Mouse (Mus musculus) lung, adult 18-20 months (tissue): Measurements from ENCODE around the gene Map1s.
"Not testable (repeated sequence)": the region's sequence is repeated elsewhere in the genome, so short reads cannot be mapped to it uniquely, and the experiment has no call there.

Source experiments
- DNase-seq, 2 experiments: peaks; one replicate each; pipeline ENCODE4 v3.0.0; 2022; ENCODE audit warnings: mixed read lengths in 2 of 2

Map1s gene

DNA sequence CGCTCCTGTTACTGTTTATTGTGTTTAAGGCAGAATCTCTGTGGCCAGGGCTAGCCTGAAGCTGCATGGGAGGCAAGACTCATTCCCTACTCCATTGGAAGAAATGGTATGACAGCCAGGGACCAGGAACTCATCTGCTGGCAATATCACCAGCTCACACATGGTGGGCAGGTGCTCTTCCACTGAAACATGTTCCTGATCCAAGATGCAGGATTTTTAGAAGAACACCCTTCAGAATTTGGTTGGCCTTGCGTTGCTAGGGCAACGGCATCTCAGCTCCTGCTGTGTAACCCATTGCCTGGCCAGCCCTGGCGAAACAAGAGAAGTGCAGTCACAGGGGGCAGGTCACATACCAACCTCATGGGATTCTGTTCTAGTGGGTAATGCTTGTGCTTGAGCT lies 26.2 kb upstream of the Map1s start:
- no peak for DNase-seq

DNA sequence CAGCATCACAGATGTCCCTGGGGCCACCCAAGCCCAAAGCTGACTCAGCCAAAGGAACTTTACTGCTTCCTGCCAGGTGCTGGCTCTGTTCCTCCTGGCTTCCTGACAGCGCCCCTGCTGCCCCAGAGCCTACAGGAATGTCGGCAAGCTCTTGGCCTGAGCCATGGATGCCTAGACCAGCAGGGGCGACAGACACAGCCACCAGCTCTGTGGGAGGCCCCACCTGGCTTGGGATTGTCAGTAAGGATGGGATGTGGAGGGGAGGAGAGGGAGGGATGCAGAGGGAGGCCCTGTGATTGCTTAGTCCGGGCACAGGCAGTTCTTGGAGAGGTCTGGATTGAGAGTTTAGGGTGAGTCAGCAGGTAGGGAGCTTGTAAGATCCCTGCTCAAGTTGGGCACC lies 25.6 kb upstream of the Map1s start:
- peak; percentile 28 to 37 for DNase-seq

DNA sequence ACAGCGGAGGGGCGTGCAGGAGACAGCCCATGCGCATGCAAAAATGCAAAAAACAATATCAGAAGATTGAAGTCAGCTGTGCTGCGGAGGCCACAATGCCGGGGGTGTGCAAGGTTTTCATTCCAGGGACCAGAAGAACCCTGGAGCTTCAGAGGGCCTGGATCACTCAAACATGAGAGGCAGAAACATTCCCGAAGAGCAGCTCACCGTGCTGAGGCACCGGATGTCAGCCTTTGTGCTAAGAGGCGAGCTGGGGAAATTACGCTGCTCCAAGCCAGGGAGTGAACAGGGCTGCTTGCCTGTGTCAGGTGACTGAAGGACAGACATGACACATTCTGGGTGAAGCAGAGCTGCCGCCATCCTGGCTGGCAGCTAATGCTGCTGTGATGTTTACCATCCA lies 25.2 kb upstream of the Map1s start:
- DNase-seq: no peak

DNA sequence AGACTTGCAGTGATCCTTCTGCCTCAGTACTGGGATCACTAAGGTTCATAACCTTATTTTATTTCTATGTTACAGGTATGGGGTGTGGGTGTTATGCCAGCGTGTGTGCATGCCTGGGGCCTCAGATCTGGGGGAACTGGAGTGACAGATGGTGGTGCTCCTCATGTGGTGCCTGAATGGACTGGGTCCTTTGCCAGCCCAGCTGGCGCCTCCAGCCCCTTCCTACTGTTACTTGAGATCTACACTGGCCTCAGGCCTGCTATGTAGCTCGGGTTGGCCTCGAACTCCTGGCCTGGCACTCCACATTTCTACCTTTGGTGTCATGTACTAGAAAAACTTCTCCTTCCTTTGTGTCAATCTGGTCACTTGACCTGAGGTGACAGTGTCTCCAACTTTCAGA lies 21.5 kb upstream of the Map1s start:
- DNase-seq: no peak

GRCm38 (mm10) chr8:70884683-70885082 lies 21.0 kb upstream of the Map1s start:
- no peak for DNase-seq

GRCm38 (mm10) chr8:70885612-70886011 lies 20.1 kb upstream of the Map1s start:
- no peak for DNase-seq

GRCm38 (mm10) chr8:70887669-70888068 lies 18.1 kb upstream of the Map1s start:
- DNase-seq: peak in 1 of 2 experiments; percentile 30

DNA sequence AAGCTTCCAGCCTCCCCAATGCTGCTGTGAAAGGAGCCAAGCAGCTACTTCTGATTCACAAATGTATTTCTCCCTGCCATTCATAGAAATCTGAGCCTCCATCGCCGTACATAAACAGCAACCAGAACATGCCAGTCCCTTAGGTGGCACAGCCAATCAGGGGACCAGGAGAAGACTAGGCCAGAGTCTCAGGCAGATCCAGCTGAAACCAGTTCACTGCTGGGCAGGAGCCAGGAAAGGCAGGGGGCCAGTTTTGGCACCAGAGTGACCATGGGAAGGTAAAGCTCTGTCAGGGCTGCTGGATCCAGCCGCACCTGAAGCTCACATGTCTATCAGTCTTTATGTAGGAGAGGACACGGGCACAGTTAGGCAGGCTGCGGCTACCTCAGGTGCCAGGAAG lies 15.1 kb upstream of the Map1s start:
- DNase-seq: no peak

- DNase-seq: peak; percentile 85 to 92
These were observed 14.4 kb upstream of the Map1s start for GRCm38 (mm10) chr8:70891356-70891755.

GRCm38 (mm10) chr8:70892022-70892895 lies 13.5 kb upstream of the Map1s start, which contains the start of gene Slc5a5:
Gene Slc5a5 (minus strand): TSS chr8:70892757.
- DNase-seq: no peak

- DNase-seq: no peak
These were observed 12.7 kb upstream of the Map1s start for GRCm38 (mm10) chr8:70892896-70893655.

DNA sequence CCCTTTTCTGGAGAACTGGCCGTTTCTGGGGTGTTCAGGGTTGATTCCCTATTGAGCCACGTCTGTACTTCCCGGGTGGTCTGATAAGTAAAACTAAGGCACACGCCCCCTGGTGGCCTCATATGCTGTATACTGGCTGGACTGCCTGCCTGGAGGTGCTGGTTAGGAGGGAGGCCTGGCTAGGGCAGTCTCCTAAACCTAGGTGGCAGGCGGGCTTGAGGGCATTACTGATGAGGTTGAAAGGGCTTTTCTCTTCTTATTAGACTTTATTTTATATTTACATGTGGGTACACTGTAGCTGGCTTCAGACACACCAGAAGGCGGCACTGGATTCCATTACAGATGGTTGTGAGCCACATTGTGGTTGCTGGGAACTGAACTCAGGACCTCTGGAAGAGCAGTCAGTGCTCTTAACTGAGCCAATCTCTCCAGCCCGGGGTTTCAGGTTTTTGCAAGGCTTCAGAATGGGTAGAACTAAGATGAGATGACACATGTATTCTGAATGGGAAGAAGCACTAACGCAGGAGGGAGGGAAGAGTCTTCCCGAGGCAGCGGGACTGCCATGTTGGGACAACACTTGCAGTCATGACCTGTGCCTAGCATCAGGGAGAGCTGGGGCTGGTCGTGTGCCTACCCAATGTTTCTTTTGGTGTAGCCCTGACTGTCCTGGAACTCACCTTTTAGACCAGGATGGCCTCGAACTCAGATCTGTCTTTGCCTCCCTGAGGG lies 11.9 kb upstream of the Map1s start:
- DNase-seq: peak; percentile 57 to 68

DNA sequence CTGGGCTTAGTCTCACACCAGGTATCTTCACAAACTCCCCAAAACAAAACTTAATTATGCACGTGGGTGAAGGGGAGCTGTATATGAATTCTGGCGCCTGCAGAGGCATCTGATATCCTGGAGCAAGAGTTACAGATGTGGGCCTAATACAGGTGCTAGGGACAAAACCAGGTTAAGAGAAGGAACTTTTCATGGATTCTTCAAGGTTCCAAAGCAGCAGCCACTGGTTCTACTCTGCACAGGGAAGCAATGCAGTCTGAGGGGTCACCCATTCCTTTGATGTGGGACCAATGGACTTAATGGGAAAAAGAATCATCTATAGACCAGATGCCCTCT lies 11.4 kb upstream of the Map1s start:
- DNase-seq: no peak

GRCm38 (mm10) chr8:70894771-70895545 lies 10.8 kb upstream of the Map1s start:
- no peak for DNase-seq

- not testable (repeated sequence) for DNase-seq
These were observed 10.0 kb upstream of the Map1s start for GRCm38 (mm10) chr8:70895571-70896259.

DNA sequence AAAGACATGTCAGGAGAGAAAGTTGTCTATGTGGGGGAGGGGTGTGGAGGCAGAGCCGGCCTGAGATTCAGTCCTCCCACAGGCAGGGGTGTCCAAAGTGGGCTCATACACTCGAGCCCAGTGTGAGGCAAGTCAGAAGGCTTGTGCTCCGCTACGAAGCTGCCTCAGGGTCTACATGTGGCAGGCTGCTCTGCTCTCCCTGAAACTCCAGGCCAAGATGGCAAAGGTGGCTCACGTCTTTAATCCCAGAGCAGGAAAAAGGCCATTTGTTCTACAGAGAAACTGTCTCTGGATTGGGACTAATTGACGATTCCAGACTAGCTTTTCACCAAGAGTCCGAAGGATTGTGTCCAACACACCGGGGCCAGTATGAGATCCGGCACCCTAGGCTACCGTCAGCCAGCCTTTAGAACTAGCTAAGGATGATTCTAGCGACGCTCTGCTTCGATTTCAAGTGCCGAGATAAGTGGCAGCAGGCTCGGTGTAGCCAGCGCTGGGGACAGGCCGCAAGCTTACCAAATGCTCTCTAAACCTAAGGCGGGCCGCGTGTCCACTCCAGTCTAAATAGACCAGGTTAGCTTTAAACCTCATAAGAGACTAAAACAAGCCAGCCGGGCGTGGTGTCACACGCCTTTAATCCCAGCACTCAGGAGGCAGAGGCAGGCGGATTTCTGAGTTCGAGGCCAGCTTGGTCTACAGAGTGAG lies 9.3 kb upstream of the Map1s start:
- no peak for DNase-seq

- peak; percentile 98 for DNase-seq
These were observed 8.6 kb upstream of the Map1s start, which contains the start of gene Rpl18a for GRCm38 (mm10) chr8:70897021-70897680. Gene Rpl18a (minus strand): TSS chr8:70897412.

DNA sequence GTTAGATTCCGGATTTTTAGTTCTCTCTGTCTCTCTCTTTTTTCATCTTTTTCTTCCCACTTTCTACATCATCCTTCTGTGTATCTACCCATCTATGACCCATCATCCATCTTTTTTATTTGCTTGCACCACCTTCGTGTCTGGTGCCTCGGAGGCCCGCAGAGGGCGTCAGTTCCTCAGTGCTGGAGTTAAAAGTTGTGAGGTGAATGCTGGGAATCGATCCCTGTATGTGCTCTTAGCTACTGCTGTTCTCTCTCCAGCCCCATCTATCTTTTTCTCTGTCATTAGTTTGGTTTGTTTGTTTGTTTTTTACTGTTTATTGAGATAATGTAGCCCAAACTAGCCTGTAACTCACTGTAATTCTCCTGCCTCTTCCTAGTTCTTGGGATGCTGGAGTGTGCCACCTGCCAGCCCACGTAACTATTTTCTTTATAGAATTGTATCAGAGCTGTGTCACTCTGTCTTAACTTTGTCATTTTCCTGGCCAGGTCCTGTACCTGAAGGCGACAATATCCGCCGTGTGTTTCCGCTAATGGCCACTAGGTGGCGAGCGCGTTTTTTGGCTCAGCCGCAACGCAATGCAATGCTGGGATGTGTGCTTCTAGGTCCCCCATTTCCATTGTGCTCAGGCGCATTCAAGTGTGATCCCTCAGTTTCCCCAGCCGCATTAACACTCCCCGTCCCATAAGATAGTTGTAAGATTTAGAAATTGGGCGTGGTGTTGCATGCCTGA lies 7.9 kb upstream of the Map1s start:
- DNase-seq: peak; percentile 83 to 89

DNA sequence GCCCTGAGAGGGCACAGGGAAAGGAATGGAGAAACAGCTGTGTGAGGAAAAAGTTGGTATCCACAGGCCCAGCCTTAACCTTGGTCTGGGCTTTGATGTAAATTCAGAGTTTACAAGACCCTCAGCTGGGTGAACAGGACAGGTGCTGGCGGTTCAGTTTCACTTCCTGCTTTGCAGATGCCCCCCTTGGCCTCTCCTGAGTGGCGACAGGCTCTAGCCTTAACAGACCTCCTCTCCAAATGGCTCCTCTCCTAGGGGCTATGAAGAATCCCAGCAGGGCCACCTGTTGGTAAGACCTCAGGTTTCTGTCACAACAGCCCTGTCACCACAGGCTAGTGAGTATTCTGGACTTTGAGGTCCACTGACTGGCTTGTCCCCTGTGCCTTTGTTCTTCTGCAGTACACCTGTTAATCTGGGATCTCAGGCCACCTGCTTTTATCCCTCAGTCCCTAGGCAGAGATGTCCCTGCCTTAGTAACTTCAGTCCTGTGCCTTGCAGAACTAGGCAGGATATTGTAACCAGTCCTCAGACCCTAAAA lies 7.0 kb upstream of the Map1s start:
- no peak for DNase-seq

DNA sequence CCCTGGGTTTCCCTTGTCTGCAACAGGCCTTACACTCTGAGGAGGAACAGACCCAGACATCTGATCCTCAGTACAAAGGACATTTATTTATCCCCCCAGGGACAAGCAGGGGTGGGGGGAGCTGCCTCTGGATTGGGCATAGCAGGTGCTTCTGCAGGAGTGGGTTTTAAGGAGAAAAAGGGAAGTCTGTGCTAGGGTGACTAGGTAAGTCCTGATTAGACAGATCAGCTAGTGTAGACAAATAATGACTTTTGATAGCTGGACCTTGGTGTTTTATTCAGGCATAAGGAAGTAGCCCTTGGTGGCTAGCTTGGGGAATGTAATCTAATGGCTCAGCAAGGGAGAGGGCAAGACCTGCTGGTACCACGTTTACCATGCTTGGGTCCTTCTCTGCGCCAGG lies 6.5 kb upstream of the Map1s start:
- DNase-seq: no peak
